In genomic region chr10:28568047-28568446, GRCm38 (mm10) we compare ENCODE assay signal across 19 mouse cellular contexts.
A peak's percentile ranks its signal among the peaks of the same experiment; 100 is the strongest.
DNase-seq lines count a peak whose midpoint lies in the region; ATAC-seq and TF ChIP-seq lines count a peak whose summit lies in the region.
"Had no signal": no experiment of that assay in that cellular context is flagged by ENCODE, and none has a peak within 500 bp of the region (broad histone marks: within the 10 kb centered on the region; RNA-seq: fewer than 3 reads in every experiment).

No protein-coding gene starts in this region.

- H3K4me2 ChIP-seq in lung, postnatal 0 days (replicated peaks; ENCODE audit: low read depth, low read length): no peak overlapping the region
- H3K4me2 ChIP-seq: heart, embryonic 15.5 days; neural tube, embryonic 12.5 days had no signal

- H3K36me3 ChIP-seq in spleen, adult 2 months (ENCODE audit: control insufficient read depth, insufficient read depth, low read length): no peaks in the 10 kb centered on the region
- no peaks in the 10 kb centered on the region; the same call in 1 of the 2 replicates for H3K36me3 ChIP-seq in lung, postnatal 0 days (ENCODE audit: insufficient read depth, low read length)
- H3K36me3 ChIP-seq: hindbrain, embryonic 10.5 days; neural tube, embryonic 12.5 days had no signal

- peaks cover 2% of the 10 kb centered on the region; the same call in 1 of the 2 replicates for H3K4me1 ChIP-seq in spleen, adult 2 months (ENCODE audit: control insufficient read depth, insufficient read depth, insufficient read length)
- no peaks in the 10 kb centered on the region for H3K4me1 ChIP-seq in lung, postnatal 0 days (ENCODE audit: insufficient read depth, low read depth, low read length)
- H3K4me1 ChIP-seq: heart, embryonic 15.5 days; neural tube, embryonic 12.5 days had no signal

- no peak overlapping the region for H3K4me3 ChIP-seq in spleen, adult 2 months (ENCODE audit: extremely low read depth, insufficient read depth, insufficient read length)
- H3K4me3 ChIP-seq in lung, postnatal 0 days (ENCODE audit: low read depth, low read length): no peak overlapping the region
- H3K4me3 ChIP-seq: heart, embryonic 15.5 days; hindbrain, embryonic 10.5 days; neural tube, embryonic 12.5 days had no signal

- no peak overlapping the region for H3K9ac ChIP-seq in lung, postnatal 0 days (replicated peaks; ENCODE audit: low read depth)
- H3K9ac ChIP-seq: heart, embryonic 15.5 days; liver, embryonic 14.5 days; neural tube, embryonic 12.5 days had no signal

- TF ChIP-seq EP300 in lung, postnatal 0 days (IDR thresholded peaks at IDR 0.05): no peak

- 59% methylated on average over 5 of the region's 5 CpGs for WGBS in spleen, adult 2 months
- WGBS in lung, postnatal 0 days: 87% methylated on average over 5 of the region's 5 CpGs

- no peaks in the 10 kb centered on the region for H3K9me3 ChIP-seq in lung, postnatal 0 days (ENCODE audit: low read length)
- H3K9me3 ChIP-seq: heart, embryonic 15.5 days; hindbrain, embryonic 10.5 days; neural tube, embryonic 12.5 days had no signal

- peak overlapping the region; percentile 55 for H3K27ac ChIP-seq in spleen, adult 2 months (ENCODE audit: insufficient read depth, low read length)
- no peak overlapping the region for H3K27ac ChIP-seq in lung, postnatal 0 days (ENCODE audit: low read length)
- H3K27ac ChIP-seq: heart, embryonic 15.5 days; hindbrain, embryonic 10.5 days; liver, embryonic 14.5 days; neural tube, embryonic 12.5 days had no signal

- no peaks in the 10 kb centered on the region for H3K27me3 ChIP-seq in spleen, adult 2 months (ENCODE audit: control insufficient read depth, insufficient read depth, low read length)
- no peaks in the 10 kb centered on the region for H3K27me3 ChIP-seq in lung, postnatal 0 days (replicated peaks; ENCODE audit: insufficient read depth, low read length)
- H3K27me3 ChIP-seq: heart, embryonic 15.5 days; neural tube, embryonic 12.5 days had no signal

- ATAC-seq in activated CD4-positive, CD25-positive, alpha-beta regulatory T cell, adult 4 months: peak; percentile 9
- peak; percentile 29 for ATAC-seq in megakaryocyte progenitor cell, adult 5-6 weeks (replicated peaks; ENCODE audit: poor library complexity)
- no peak for ATAC-seq in lung, postnatal 0 days

- DNase-seq in spleen, adult 2 months (ENCODE audit: low read depth in 1 of 2, low spot score in 2 of 2): no peak
- no peak for DNase-seq in spleen, postnatal 14 days (ENCODE audit: low spot score in 2 of 2)
- peak; percentile 70 for DNase-seq in thymus, postnatal 4 days
- no peak for DNase-seq in kidney, postnatal 10 days
- DNase-seq in adrenal gland, postnatal 14 days: no peak
- DNase-seq in lung, postnatal 0 days (ENCODE audit: low spot score): no peak
- DNase-seq: adrenal gland, postnatal 10 days; cerebellum, adult 9-10 months; gastrocnemius, postnatal 10 days; heart, adult 18-20 months; kidney, adult 9 months; kidney, postnatal 4 days; lung, postnatal 10 days had no signal

- no peak for TF ChIP-seq CTCF in spleen, adult 2 months (IDR thresholded peaks at IDR 0.05; ENCODE audit: extremely low read depth, insufficient read depth, insufficient read length, insufficient replicate concordance)
- TF ChIP-seq CTCF in lung, postnatal 0 days (IDR thresholded peaks at IDR 0.05): no peak

- TF ChIP-seq POLR2A in spleen, adult 2 months (IDR thresholded peaks at IDR 0.05; ENCODE audit: low read depth, low read length): no peak
